Mouse (Mus musculus): Measurements from ENCODE around the gene Kif5a. TPM values are rescaled to one million over a fixed set of nuclear protein-coding genes. Genes with fewer than 3 reads are reported as not detected.

The Kif5a gene
- total RNA-seq, 2 experiments from 2014 or later = 5.4 to 8.0 TPM

- no peak for DNase-seq (ENCODE audit: low spot score in 2 of 2)
Measured at GRCm38 (mm10) chr10:127218339-127218738, 44.8 kb downstream of the Kif5a start.

- no peak for DNase-seq (ENCODE audit: low spot score in 2 of 2)
Measured at GRCm38 (mm10) chr10:127217177-127217576, 46.0 kb downstream of the Kif5a start.

- no peak for DNase-seq (ENCODE audit: low spot score in 2 of 2)
Measured at GRCm38 (mm10) chr10:127216456-127216855, 46.7 kb downstream of the Kif5a start.

- DNase-seq (ENCODE audit: low spot score in 2 of 2) = no peak
Measured at GRCm38 (mm10) chr10:127214422-127214803, 48.7 kb downstream of the Kif5a start.

- no peak for DNase-seq (ENCODE audit: low spot score in 2 of 2)
Measured at GRCm38 (mm10) chr10:127213704-127214421, 49.3 kb downstream of the Kif5a start.

GRCm38 (mm10) chr10:127213272-127213671 is 49.9 kb downstream of the Kif5a start:
- DNase-seq (ENCODE audit: low spot score in 2 of 2) = no peak

- DNase-seq (ENCODE audit: low spot score in 2 of 2) = peak; percentile 92 to 94
Measured at GRCm38 (mm10) chr10:127211414-127211854, 51.7 kb downstream of the Kif5a start, which contains the start of gene Pip4k2c. Gene Pip4k2c, minus strand, starts transcription at chr10:127211585.

- peak in 1 of 2 experiments; percentile 19 for DNase-seq (ENCODE audit: low spot score in 2 of 2)
Measured at GRCm38 (mm10) chr10:127210961-127211405, 52.2 kb downstream of the Kif5a start.

- DNase-seq (ENCODE audit: low spot score in 2 of 2) = no peak
Measured at GRCm38 (mm10) chr10:127209928-127210570, 53.1 kb downstream of the Kif5a start.

GRCm38 (mm10) chr10:127208921-127209320 is 54.2 kb downstream of the Kif5a start:
- DNase-seq (ENCODE audit: low spot score in 2 of 2) = no peak

- DNase-seq (ENCODE audit: low spot score in 2 of 2) = no peak
Measured at GRCm38 (mm10) chr10:127205373-127205772, 57.8 kb downstream of the Kif5a start.

- no peak for DNase-seq (ENCODE audit: low spot score in 2 of 2)
Measured at GRCm38 (mm10) chr10:127204589-127204988, 58.6 kb downstream of the Kif5a start.

- DNase-seq (ENCODE audit: low spot score in 2 of 2) = no peak
Measured at GRCm38 (mm10) chr10:127203106-127203505, 60.0 kb downstream of the Kif5a start.

- DNase-seq (ENCODE audit: low spot score in 2 of 2) = no peak
Measured at GRCm38 (mm10) chr10:127200279-127200678, 62.9 kb downstream of the Kif5a start.

GRCm38 (mm10) chr10:127199474-127199873 is 63.7 kb downstream of the Kif5a start:
- DNase-seq (ENCODE audit: low spot score in 2 of 2) = no peak

- DNase-seq (ENCODE audit: low spot score in 2 of 2) = no peak
Measured at GRCm38 (mm10) chr10:127199068-127199467, 64.1 kb downstream of the Kif5a start.

GRCm38 (mm10) chr10:127198492-127198891 is 64.7 kb downstream of the Kif5a start:
- no peak for DNase-seq (ENCODE audit: low spot score in 2 of 2)

- DNase-seq (ENCODE audit: low spot score in 2 of 2) = no peak
Measured at GRCm38 (mm10) chr10:127197505-127198110, 65.5 kb downstream of the Kif5a start.

- DNase-seq (ENCODE audit: low spot score in 2 of 2) = no peak
Measured at GRCm38 (mm10) chr10:127197104-127197503, 66.0 kb downstream of the Kif5a start.

- peak in 1 of 2 experiments; percentile 38 for DNase-seq (ENCODE audit: low spot score in 2 of 2)
Measured at GRCm38 (mm10) chr10:127196392-127196791, 66.8 kb downstream of the Kif5a start.

- DNase-seq (ENCODE audit: low spot score in 2 of 2) = peak in 1 of 2 experiments; percentile 28
Measured at GRCm38 (mm10) chr10:127195328-127196129, 67.6 kb downstream of the Kif5a start, which contains the start of gene Dtx3. Gene Dtx3, minus strand, starts transcription at chr10:127195728.

All from adrenal gland, adult 18-20 months (tissue).